Mouse (Mus musculus) small intestine, adult 2 months (tissue): ENCODE data around the gene Ccdc92b. TPM values are rescaled to one million over a fixed set of nuclear protein-coding genes. Genes with fewer than 3 reads are reported as not detected.

Experiments
- H3K27ac ChIP-seq: fragments of 200-500 bp; 2 replicates; pipeline ENCODE4 v1.5.1; 2012; ENCODE audit warnings: low read depth, low read length, control low read depth, inconsistent platforms; ENCODE audit not compliant: insufficient read depth
- H3K27me3 ChIP-seq: fragments of 200-500 bp; 2 replicates; pipeline ENCODE4 v1.6.1; 2012; ENCODE audit warnings: mild to moderate bottlenecking, moderate library complexity, low read length, inconsistent platforms; ENCODE audit not compliant: control insufficient read depth, insufficient read depth
- H3K36me3 ChIP-seq: fragments of 200-500 bp; 2 replicates; pipeline ENCODE4 v1.6.1; 2012; ENCODE audit warnings: mild to moderate bottlenecking, low read length, control low read depth, inconsistent platforms; ENCODE audit not compliant: control insufficient read depth, insufficient read depth
- H3K4me1 ChIP-seq: fragments of 200-500 bp; 2 replicates; pipeline ENCODE4 v1.6.1; 2012; ENCODE audit warnings: low read length, inconsistent platforms, mixed read lengths; ENCODE audit not compliant: control insufficient read depth, insufficient read depth, insufficient read length
- H3K4me3 ChIP-seq: fragments of 200-500 bp; 2 replicates; pipeline ENCODE4 v1.5.1; 2012; ENCODE audit warnings: low read depth, mild to moderate bottlenecking, control low read depth, inconsistent platforms, low read length, moderate library complexity
- CTCF ChIP-seq: fragments of 200-500 bp; IDR thresholded peaks from 2 replicates; pipeline ENCODE4 v1.5.1; 2012; ENCODE audit warnings: low read depth, mild to moderate bottlenecking, control low read depth, inconsistent platforms, low read length, moderate library complexity, mixed read lengths; ENCODE audit not compliant: insufficient replicate concordance, insufficient read length; ENCODE audit errors: extremely low read depth
- POLR2A ChIP-seq: fragments of 200-500 bp; IDR thresholded peaks from 2 replicates; pipeline ENCODE4 v1.6.1; 2012; ENCODE audit warnings: low read depth, mild to moderate bottlenecking, control low read depth, inconsistent platforms, low read length, moderate library complexity
- WGBS: fragments of 180-500 bp; shearing (Covaris S2); methylation state at CpG from one replicate; pipeline ENCODE4 v1.1.7; 2018; 5-methylcytosine and 5-hydroxymethylcytosine counted together
- polyA plus RNA-seq: library from polyadenylated mRNA; depleted of rRNA; stranded (reverse); fragments of >200 nt; gene quantifications from 2 replicates; pipeline ENCODE4 v1.2.3, GENCODE M21; 2012

Gene Ccdc92b
- polyA plus RNA-seq, 1 experiment: 0.77 TPM

DNA sequence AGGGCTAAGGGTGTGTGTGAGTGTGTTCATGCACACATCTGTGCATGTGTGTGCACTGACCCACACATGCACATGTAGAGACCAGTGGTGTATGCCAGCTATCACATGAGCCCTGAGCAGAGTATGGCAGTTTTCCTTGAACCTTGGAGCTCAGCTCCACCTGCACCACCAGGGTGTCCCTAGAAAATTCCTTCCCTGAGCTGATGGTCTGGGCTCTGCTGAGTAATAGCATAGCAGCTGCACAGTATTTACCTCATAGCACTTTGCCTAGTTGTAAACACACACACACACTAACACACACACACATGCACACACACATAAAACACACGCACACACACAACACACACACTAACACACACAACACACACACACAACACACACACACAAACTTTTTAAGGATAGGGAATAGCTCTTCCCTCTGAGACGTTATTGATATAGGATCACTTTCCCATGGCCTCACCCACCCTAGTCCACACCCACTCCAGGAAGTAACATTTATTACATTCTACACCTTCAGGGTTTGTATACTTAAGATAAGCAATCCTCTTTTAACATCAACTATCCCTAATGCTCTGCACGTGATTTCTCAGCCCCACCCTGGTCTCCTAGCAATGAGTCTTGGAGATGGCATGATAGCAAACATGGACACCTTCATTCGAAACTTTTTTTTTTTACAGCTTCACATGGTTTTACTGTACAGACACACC, 22.0 kb upstream of the Ccdc92b start:
- TF ChIP-seq POLR2A (no peak), CTCF (no peak)
- Histone ChIP-seq H3K36me3 (no peaks in the 10 kb centered on the region), H3K27ac (peak overlapping the region; percentile 82), H3K4me1 (peaks cover 23% of the 10 kb centered on the region; the same call in 1 of the 2 replicates), H3K27me3 (no peaks in the 10 kb centered on the region), H3K4me3 (no peak overlapping the region)
- 18% methylated on average over 4 of the region's 4 CpGs for WGBS

DNA sequence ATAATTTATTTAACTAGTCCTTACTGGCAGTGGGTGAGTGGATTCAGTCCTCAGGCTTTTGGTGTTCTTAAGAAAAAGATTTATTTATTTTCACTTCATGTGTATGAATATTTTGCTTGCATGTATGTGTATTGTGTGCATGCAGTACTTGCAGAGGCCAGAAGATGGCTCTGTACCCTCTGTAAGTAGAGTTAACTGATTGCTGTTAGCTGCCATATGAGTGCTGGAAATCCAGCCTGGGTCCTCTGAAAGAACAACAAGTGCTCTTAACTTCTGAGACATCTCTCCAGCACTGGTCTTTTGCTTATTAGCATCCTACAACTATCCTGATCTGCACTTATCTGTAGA, 21.4 kb upstream of the Ccdc92b start:
- Histone ChIP-seq H3K36me3 (no peaks in the 10 kb centered on the region), H3K27ac (no peak overlapping the region; the same call in 1 of the 2 replicates), H3K27me3 (no peaks in the 10 kb centered on the region), H3K4me3 (no peak overlapping the region), H3K4me1 (peaks cover 19% of the 10 kb centered on the region; the same call in 1 of the 2 replicates)
- TF ChIP-seq CTCF (no peak), POLR2A (no peak)

DNA sequence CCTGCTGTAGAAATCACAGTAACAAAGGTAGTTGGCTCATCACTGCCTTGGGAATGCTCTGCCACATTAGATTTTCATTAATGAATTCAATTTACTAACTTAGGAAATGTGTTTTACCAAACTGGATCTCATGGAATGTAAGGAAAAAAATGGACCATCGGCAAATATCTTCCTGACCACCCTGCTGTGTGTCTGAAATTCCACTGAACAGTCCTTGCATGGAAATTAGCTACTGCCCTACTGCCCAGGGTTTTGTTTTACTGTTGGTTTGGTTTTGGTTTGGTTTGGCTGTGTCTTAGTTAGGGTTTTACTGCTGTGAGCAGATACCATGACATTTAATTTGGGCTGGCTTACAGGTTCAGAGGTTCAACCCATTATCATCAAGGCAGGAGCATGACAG, 17.1 kb upstream of the Ccdc92b start:
- Histone ChIP-seq H3K4me1 (peaks cover 4% of the 10 kb centered on the region; the same call in 1 of the 2 replicates), H3K36me3 (no peaks in the 10 kb centered on the region), H3K4me3 (no peak overlapping the region), H3K27me3 (no peaks in the 10 kb centered on the region), H3K27ac (no peak overlapping the region)
- TF ChIP-seq POLR2A (no peak), CTCF (no peak)
- WGBS: 89% methylated on average over 1 of the region's 1 CpGs

DNA sequence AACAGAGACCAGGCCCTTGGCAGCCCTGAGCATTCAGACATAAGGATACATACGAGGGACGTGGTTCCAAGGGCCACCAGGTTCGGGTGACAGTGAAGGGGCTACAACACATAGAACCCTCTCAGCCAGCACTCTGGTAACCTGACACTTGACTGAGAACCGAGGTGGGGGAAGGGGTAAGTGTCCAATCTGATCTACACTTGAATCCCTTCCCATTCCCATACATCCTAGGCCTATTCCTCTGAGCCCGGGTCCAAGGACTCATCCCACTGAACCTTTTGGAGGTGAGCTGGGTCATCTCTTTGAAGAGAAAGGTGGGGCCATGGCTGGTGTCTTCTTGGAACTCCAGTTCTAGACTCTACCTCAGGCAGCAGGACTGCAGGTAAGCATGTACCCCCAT, 9.3 kb upstream of the Ccdc92b start:
- H3K27me3 ChIP-seq: peaks cover 22% of the 10 kb centered on the region
- no peak overlapping the region for H3K27ac ChIP-seq
- no peak overlapping the region for H3K4me3 ChIP-seq
- WGBS: 58% methylated on average over 5 of the region's 5 CpGs
- H3K4me1 ChIP-seq: peaks cover 7% of the 10 kb centered on the region; the same call in 1 of the 2 replicates
- TF ChIP-seq CTCF: no peak
- TF ChIP-seq POLR2A: no peak
- no peaks in the 10 kb centered on the region for H3K36me3 ChIP-seq

DNA sequence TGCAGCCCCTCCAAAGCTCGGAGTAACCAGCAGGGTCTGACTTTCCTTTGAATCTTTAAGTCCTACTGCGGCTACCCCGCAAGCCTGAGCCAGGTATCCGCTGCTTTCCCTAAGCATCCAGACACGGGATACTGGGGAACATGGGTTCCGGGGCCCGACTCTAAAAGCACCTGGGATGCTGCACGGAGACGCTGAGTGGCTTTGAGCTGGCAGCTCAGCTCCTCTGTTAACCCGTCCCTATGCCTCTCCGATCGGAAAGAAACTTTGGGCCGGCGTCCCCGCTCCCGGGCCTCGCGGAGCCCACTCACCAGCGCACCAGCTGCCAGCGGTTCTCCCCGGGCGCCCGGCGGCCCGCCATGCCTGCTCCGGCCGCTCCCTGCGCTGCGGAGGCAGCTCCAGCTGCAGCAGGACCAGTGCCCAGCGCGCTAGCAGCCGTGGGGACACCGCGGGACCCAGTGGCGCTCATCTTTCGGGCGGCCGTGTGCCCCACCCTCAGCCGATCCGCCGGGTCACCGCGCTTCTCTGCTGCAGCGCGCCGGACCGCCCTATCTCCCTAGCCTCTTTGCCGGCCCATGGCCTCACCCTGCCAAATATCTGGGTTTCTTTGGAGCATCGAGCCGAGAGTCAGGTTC, 8.7 kb upstream of the Ccdc92b start, which contains the start of gene Rap1gap2:
Gene Rap1gap2, minus strand, starts transcription at position 371 of the 632 bp plus-strand sequence.
- peak within 1 kb of the TSS; percentile 54 for H3K4me3 ChIP-seq
- 2% methylated on average over 49 of the region's 50 CpGs for WGBS
- no peaks in the 10 kb centered on the region for H3K36me3 ChIP-seq

DNA sequence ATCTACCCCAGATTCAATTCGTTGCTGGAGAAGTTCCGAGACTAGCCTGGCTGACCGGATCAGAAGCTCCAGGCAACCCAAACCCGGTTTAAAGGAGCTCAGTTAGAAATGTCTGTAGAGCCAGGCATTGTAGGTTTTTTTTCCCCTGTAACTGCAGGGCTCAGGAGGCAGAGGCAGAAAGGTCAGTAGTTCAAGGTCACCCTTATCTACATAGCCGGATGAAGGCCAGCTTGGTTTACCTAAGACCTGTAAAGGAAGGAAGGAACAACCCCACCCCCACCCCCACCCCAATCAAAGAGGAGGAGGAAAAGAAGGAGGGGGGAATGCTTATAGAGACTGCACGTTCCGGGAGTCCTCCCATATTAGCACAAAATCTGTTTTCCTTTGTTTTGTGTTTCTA, 8.0 kb upstream of the Ccdc92b start:
- Histone ChIP-seq H3K27me3 (peaks cover 22% of the 10 kb centered on the region), H3K27ac (no peak overlapping the region), H3K4me3 (no peak overlapping the region), H3K4me1 (peaks cover 7% of the 10 kb centered on the region; the same call in 1 of the 2 replicates), H3K36me3 (no peaks in the 10 kb centered on the region)
- TF ChIP-seq CTCF (no peak), POLR2A (no peak)
- 11% methylated on average over 7 of the region's 7 CpGs for WGBS

More for the DNA sequence above, 8.7 kb upstream of the Ccdc92b start, which contains the start of gene Rap1gap2:
- Histone ChIP-seq H3K4me1 (peaks cover 7% of the 10 kb centered on the region; the same call in 1 of the 2 replicates), H3K27ac (no peak within 1 kb of the TSS), H3K27me3 (peaks cover 22% of the 10 kb centered on the region)
- no peak for TF ChIP-seq CTCF
- no peak for TF ChIP-seq POLR2A

DNA sequence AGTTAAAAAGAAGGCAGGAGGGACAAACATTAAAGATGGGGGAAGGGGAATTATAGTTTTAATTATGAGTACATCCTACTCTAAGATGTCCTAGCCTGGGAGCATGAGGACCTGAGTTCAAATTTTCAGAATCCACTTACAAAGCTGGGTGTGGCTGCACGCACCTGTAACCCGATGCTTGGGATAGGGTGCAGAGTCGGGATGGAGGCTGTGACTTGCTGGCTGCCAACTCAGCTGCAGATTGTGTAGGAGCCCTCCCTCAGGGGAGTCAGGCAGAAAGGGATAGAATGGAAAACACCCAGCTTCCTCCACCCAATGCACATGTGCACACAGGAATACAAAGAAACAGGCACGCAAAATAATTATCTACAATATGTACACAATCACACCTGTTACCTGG, 6.0 kb upstream of the Ccdc92b start:
- 46% methylated on average over 4 of the region's 4 CpGs for WGBS

More for the DNA sequence above, 6.0 kb upstream of the Ccdc92b start:
- Histone ChIP-seq H3K27me3 (peaks cover 22% of the 10 kb centered on the region), H3K36me3 (no peaks in the 10 kb centered on the region), H3K4me3 (no peak overlapping the region), H3K4me1 (peaks cover 7% of the 10 kb centered on the region; the same call in 1 of the 2 replicates), H3K27ac (no peak overlapping the region)
- TF ChIP-seq POLR2A (no peak), CTCF (no peak)
